Mouse (Mus musculus): Measurements from ENCODE around the gene 4933406M09Rik.

GRCm38 (mm10) chr1:134385176-134385575, 564 bp upstream of the 4933406M09Rik start:
- no peak for TF ChIP-seq CTCF (IDR thresholded peaks at IDR 0.05; ENCODE audit: borderline replicate concordance, extremely low read depth, insufficient read depth, insufficient read length)
- TF ChIP-seq POLR2A (IDR thresholded peaks at IDR 0.05; ENCODE audit: borderline replicate concordance, extremely low read depth, insufficient read depth, insufficient read length, poor library complexity, severe bottlenecking), result no peak
